Mouse (Mus musculus) liver, embryonic 15.5 days (tissue): ENCODE results near the gene Abi3bp. TPM values are rescaled to one million over a fixed set of nuclear protein-coding genes. Genes with fewer than 3 reads are reported as not detected.

Experiments
- ATAC-seq: fragments of 200-750 bp; cut with Nextera tagmentation; 2 replicates; pipeline ENCODE4 v1.8.0; 2017; ENCODE audit warnings: moderate number of reproducible peaks, mild to moderate bottlenecking, moderate library complexity; ENCODE audit not compliant: insufficient read depth
- H3K27ac ChIP-seq: fragments of 300-500 bp; sonication (generic); replicated peaks from 2 replicates; pipeline ENCODE4 v1.5.1; 2015; ENCODE audit warnings: mild to moderate bottlenecking, inconsistent platforms
- H3K27me3 ChIP-seq: fragments of 300-500 bp; sonication (generic); 2 replicates; pipeline ENCODE4 v1.6.1; 2015; ENCODE audit warnings: mild to moderate bottlenecking, inconsistent platforms
- H3K36me3 ChIP-seq: fragments of 300-500 bp; sonication (generic); replicated peaks from 2 replicates; pipeline ENCODE4 v1.6.1; 2015; ENCODE audit warnings: moderate library complexity, mild to moderate bottlenecking, inconsistent platforms
- H3K4me1 ChIP-seq: fragments of 300-500 bp; sonication (generic); replicated peaks from 2 replicates; pipeline ENCODE4 v1.6.1; 2015; ENCODE audit warnings: inconsistent platforms
- H3K4me2 ChIP-seq: fragments of 300-500 bp; sonication (generic); 2 replicates; pipeline ENCODE4 v1.6.1; 2015; ENCODE audit warnings: moderate library complexity, mild to moderate bottlenecking, inconsistent platforms
- H3K4me3 ChIP-seq: fragments of 300-500 bp; sonication (generic); replicated peaks from 2 replicates; pipeline ENCODE4 v1.5.1; 2015; ENCODE audit warnings: mild to moderate bottlenecking, inconsistent platforms
- H3K9ac ChIP-seq: fragments of 300-500 bp; sonication (generic); 2 replicates; pipeline ENCODE4 v1.6.1; 2015; ENCODE audit warnings: moderate library complexity, mild to moderate bottlenecking, inconsistent platforms
- H3K9me3 ChIP-seq: fragments of 300-500 bp; sonication (generic); replicated peaks from 2 replicates; pipeline ENCODE4 v1.6.1; 2016; ENCODE audit warnings: inconsistent platforms
- WGBS: fragments of 180-500 bp; shearing (Covaris S2); methylation state at CpG from one replicate; pipeline ENCODE4 v1.1.7; 2015; ENCODE audit warnings: mixed read lengths; ENCODE audit not compliant: insufficient replicate concordance; 5-methylcytosine and 5-hydroxymethylcytosine counted together
- polyA plus RNA-seq: library from polyadenylated mRNA; unstranded; fragments of >200 nt; fragmentation: Nextera tagmentation; extraction: Ambion mirVana; gene quantifications from 2 replicates; pipeline ENCODE4 v1.2.1, GENCODE M21; 2015

Gene Abi3bp
- polyA plus RNA-seq, 1 experiment from 2014 or later: 0.45 TPM

- no peak overlapping the region for H3K27ac ChIP-seq
- H3K36me3 ChIP-seq: no peaks in the 10 kb centered on the region
- no peaks in the 10 kb centered on the region for H3K4me1 ChIP-seq
- H3K27me3 ChIP-seq: no peaks in the 10 kb centered on the region
- WGBS: 63% methylated on average over 9 of the region's 9 CpGs
- no peak overlapping the region for H3K9ac ChIP-seq
- no peak overlapping the region for H3K4me2 ChIP-seq
- no peak overlapping the region for H3K4me3 ChIP-seq
- ATAC-seq: no peak
- H3K9me3 ChIP-seq: no peaks in the 10 kb centered on the region
These were observed 40.3 kb downstream of the Abi3bp start for GRCm38 (mm10) chr16:56518024-56518423.

GRCm38 (mm10) chr16:56524359-56524758 lies 46.7 kb downstream of the Abi3bp start:
- no peaks in the 10 kb centered on the region for H3K9me3 ChIP-seq
- H3K36me3 ChIP-seq: no peaks in the 10 kb centered on the region
- H3K4me3 ChIP-seq: no peak overlapping the region
- no peaks in the 10 kb centered on the region for H3K27me3 ChIP-seq
- 31% methylated on average over 8 of the region's 8 CpGs for WGBS
- no peak overlapping the region for H3K27ac ChIP-seq
- H3K4me1 ChIP-seq: no peaks in the 10 kb centered on the region
- no peak for ATAC-seq
- no peak overlapping the region for H3K9ac ChIP-seq
- no peak overlapping the region for H3K4me2 ChIP-seq

- WGBS: 59% methylated on average over 1 of the region's 1 CpGs
- H3K36me3 ChIP-seq: no peaks in the 10 kb centered on the region
These were observed 48.8 kb downstream of the Abi3bp start for GRCm38 (mm10) chr16:56526482-56526881.

GRCm38 (mm10) chr16:56528079-56528688 lies 50.5 kb downstream of the Abi3bp start:
- H3K36me3 ChIP-seq: no peaks in the 10 kb centered on the region
- H3K4me2 ChIP-seq: no peak overlapping the region
- H3K4me1 ChIP-seq: no peaks in the 10 kb centered on the region
- no peaks in the 10 kb centered on the region for H3K27me3 ChIP-seq
- H3K27ac ChIP-seq: no peak overlapping the region
- no peaks in the 10 kb centered on the region for H3K9me3 ChIP-seq
- H3K4me3 ChIP-seq: no peak overlapping the region
- H3K9ac ChIP-seq: no peak overlapping the region
- ATAC-seq: no peak
- 36% methylated on average over 3 of the region's 3 CpGs for whole genome bisulfite sequencing

More at GRCm38 (mm10) chr16:56526482-56526881, 48.8 kb downstream of the Abi3bp start:
- Histone ChIP-seq H3K9ac (no peak overlapping the region), H3K4me1 (no peaks in the 10 kb centered on the region), H3K4me3 (no peak overlapping the region), H3K27ac (no peak overlapping the region), H3K4me2 (no peak overlapping the region), H3K27me3 (no peaks in the 10 kb centered on the region), H3K9me3 (no peaks in the 10 kb centered on the region)
- ATAC-seq: no peak

- WGBS: 50% methylated on average over 1 of the region's 1 CpGs
- Histone ChIP-seq H3K4me1 (no peaks in the 10 kb centered on the region), H3K9ac (no peak overlapping the region), H3K9me3 (no peaks in the 10 kb centered on the region), H3K4me2 (no peak overlapping the region), H3K27ac (no peak overlapping the region), H3K27me3 (no peaks in the 10 kb centered on the region), H3K4me3 (no peak overlapping the region), H3K36me3 (no peaks in the 10 kb centered on the region)
- no peak for ATAC-seq
These were observed 101.9 kb downstream of the Abi3bp start for GRCm38 (mm10) chr16:56579536-56579935.

GRCm38 (mm10) chr16:56593581-56593980 lies 115.9 kb downstream of the Abi3bp start:
- H3K4me2 ChIP-seq: no peak overlapping the region
- no peak overlapping the region for H3K27ac ChIP-seq
- H3K36me3 ChIP-seq: no peaks in the 10 kb centered on the region
- no peak for ATAC-seq
- H3K4me3 ChIP-seq: no peak overlapping the region
- no peak overlapping the region for H3K9ac ChIP-seq
- no peaks in the 10 kb centered on the region for H3K9me3 ChIP-seq
- H3K27me3 ChIP-seq: no peaks in the 10 kb centered on the region
- no peaks in the 10 kb centered on the region for H3K4me1 ChIP-seq
- 58% methylated on average over 5 of the region's 5 CpGs for WGBS

GRCm38 (mm10) chr16:56594866-56595265 lies 117.2 kb downstream of the Abi3bp start:
- no peak overlapping the region for H3K4me2 ChIP-seq
- no peak overlapping the region for H3K27ac ChIP-seq
- no peak for ATAC-seq
- H3K27me3 ChIP-seq: no peaks in the 10 kb centered on the region
- no peak overlapping the region for H3K9ac ChIP-seq
- no peaks in the 10 kb centered on the region for H3K9me3 ChIP-seq
- H3K4me1 ChIP-seq: no peaks in the 10 kb centered on the region
- no peaks in the 10 kb centered on the region for H3K36me3 ChIP-seq
- 74% methylated on average over 6 of the region's 6 CpGs for WGBS
- H3K4me3 ChIP-seq: no peak overlapping the region

GRCm38 (mm10) chr16:56598427-56598826 lies 120.7 kb downstream of the Abi3bp start:
- Histone ChIP-seq H3K4me1 (no peaks in the 10 kb centered on the region), H3K4me3 (no peak overlapping the region), H3K36me3 (no peaks in the 10 kb centered on the region), H3K27ac (no peak overlapping the region), H3K9ac (no peak overlapping the region), H3K9me3 (no peaks in the 10 kb centered on the region), H3K4me2 (no peak overlapping the region), H3K27me3 (no peaks in the 10 kb centered on the region)
- peak; percentile 44; the same call in 1 of the 2 replicates for ATAC-seq
- 64% methylated on average over 4 of the region's 4 CpGs for WGBS

- H3K9ac ChIP-seq: no peak overlapping the region
- no peak for ATAC-seq
- no peak overlapping the region for H3K4me3 ChIP-seq
- H3K27ac ChIP-seq: no peak overlapping the region
- H3K27me3 ChIP-seq: no peaks in the 10 kb centered on the region
- H3K4me2 ChIP-seq: no peak overlapping the region
- H3K9me3 ChIP-seq: no peaks in the 10 kb centered on the region
- 69% methylated on average over 1 of the region's 1 CpGs for WGBS
- H3K36me3 ChIP-seq: no peaks in the 10 kb centered on the region
- H3K4me1 ChIP-seq: no peaks in the 10 kb centered on the region
These were observed 124.7 kb downstream of the Abi3bp start for GRCm38 (mm10) chr16:56602394-56602793.

- Histone ChIP-seq H3K36me3 (no peaks in the 10 kb centered on the region), H3K9ac (no peak overlapping the region), H3K9me3 (no peaks in the 10 kb centered on the region), H3K27me3 (no peaks in the 10 kb centered on the region), H3K4me3 (no peak overlapping the region), H3K27ac (no peak overlapping the region), H3K4me2 (no peak overlapping the region), H3K4me1 (no peaks in the 10 kb centered on the region)
- ATAC-seq: no peak
- WGBS: 61% methylated on average over 8 of the region's 8 CpGs
These were observed 132.9 kb downstream of the Abi3bp start for GRCm38 (mm10) chr16:56610572-56610971.

GRCm38 (mm10) chr16:56611096-56611867 lies 133.6 kb downstream of the Abi3bp start:
- Histone ChIP-seq H3K4me3 (no peak overlapping the region), H3K9ac (no peak overlapping the region), H3K27me3 (no peaks in the 10 kb centered on the region), H3K4me1 (no peaks in the 10 kb centered on the region), H3K27ac (no peak overlapping the region), H3K36me3 (no peaks in the 10 kb centered on the region), H3K9me3 (no peaks in the 10 kb centered on the region), H3K4me2 (no peak overlapping the region)
- WGBS: 68% methylated on average over 10 of the region's 10 CpGs
- ATAC-seq: no peak
